Mouse (Mus musculus): ENCODE results near the gene Glrp1.
A peak's percentile ranks its signal among the peaks of the same experiment; 100 is the strongest.

Gene Glrp1

DNA sequence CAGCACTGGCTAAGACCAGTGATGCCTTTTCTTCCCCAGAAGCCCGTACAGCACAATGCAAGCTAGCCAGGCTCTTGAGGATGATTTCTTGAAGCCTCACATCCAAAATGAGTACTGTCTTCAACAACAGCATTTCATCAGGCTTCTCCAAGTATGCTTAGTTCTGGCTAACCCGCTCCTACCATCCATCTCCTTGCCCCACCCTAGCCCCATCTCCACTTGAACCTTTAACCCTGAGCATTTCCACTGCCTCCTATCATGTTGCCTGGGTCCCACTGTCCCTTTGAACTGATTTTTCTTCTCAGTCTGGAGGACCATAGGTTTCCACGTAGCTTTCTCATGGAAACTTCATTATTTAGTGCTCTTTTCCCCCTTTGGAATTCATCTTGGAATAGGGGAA is 17.5 kb downstream of the Glrp1 start:
- no peak for DNase-seq (ENCODE audit: low read depth)

DNA sequence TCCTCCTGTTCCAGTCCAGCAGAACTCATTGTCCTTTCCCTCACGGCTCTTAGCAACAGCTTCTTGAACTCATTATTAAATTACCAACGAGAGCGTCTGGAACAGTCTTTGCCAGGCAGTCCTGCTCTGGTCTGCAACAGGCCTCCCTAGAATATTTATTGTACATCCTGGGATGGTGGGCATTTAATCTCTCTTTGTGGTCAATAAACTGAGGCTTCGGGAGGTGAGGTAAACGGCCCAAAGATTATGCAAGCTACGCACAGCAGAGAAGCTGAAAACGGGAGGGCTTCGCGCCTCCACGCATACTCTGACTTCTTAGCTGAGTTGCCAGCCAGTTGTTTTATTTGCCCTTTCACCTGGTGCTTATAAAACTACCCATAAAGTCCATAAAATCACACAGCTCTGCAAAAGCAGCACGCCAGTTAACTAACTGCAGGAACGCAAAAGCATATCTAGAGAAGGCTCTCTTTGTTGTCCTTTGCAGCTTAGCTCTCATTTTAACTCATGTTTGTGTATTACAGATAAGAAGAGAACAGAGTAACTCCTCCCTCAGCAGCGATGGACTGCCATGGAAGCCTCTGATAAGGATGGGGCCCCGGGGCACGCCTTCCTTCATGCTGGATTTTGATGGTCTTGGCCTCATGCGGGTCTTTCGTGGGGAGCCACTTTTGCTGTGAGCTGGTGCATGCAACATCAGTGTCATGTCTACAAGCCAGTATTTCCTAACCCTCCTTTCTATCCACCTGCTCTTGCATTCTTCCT is 18.1 kb downstream of the Glrp1 start:
- no peak for DNase-seq (ENCODE audit: low read depth)

DNA sequence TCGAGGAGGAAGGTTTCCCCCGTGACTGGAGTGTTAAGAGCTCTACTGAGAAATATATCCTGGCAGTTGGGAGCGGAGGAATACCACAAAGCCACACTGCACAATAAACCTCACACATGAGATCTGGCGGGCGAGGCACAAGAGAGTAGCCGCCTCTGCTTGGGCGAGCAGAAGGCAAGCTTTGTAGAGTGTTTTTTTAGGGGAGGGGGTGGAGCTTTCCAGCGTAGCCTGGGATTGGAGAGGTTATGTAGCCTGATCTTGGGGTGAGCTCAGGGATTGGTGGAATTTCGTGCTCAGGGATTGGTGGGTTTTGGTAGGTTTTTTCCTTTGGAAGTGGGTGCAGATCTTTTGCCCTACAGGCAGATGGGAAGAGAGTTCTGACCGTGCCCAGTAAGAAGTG is 19.7 kb downstream of the Glrp1 start:
- DNase-seq (ENCODE audit: low read depth) = no peak

DNA sequence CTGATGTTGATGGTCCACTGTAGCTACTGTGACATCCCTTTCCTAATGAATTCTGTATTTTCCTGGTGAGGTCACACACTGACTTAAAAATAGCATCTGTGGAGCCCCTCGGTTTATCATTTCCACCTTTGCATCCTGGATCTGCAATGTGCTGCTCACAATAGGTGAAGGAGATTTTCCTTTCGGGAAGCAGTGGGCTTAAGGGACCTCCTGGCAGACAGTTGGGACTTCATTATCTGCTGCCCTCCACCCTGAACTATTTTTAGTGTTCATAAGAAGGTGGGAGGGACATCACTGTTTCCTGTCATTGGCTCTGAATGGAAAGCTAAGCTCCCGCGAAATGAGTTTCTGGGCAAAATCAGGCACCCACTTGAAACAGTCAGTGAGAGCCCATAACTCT is 20.9 kb downstream of the Glrp1 start:
- DNase-seq (ENCODE audit: low read depth) = no peak

DNA sequence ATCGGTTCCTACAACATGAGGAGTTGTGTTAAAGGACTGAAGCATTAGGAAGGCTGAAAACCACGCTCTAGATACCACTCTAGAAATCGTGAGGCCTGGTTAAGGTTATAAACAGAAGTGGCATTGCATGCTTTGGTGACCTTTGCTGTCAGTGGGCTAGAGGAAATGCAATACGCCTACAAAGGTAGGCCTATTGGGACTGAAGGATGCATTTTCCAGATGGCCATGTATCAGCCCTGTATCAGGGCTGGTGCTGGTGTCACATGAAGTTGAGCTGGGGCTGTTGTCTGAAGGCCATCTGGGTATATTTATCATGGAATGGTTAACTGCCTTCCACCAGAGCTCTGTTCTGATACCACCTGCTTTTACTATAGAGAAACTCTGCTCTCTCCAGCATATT is 23.5 kb downstream of the Glrp1 start:
- DNase-seq (ENCODE audit: low read depth) = no peak

DNA sequence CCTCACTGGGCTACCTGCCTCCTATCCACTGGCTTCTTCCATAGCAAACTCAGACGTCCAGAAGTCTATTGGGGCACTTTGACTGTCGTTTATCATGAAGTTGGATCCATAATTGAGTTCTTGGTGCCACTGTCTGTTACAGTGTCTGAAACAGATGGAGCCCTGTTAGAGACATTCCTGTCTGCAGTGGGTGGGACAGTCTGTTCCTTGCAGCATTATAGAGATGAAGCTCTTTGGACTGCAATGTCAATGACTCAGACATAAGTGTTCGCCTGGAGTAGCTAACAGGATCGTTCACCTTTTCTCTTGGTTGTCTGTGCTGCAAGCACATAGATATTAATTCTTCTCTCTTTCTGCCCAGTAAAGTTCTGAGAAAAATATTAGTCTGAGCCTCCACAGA is 25.8 kb downstream of the Glrp1 start:
- DNase-seq (ENCODE audit: low read depth) = no peak

DNA sequence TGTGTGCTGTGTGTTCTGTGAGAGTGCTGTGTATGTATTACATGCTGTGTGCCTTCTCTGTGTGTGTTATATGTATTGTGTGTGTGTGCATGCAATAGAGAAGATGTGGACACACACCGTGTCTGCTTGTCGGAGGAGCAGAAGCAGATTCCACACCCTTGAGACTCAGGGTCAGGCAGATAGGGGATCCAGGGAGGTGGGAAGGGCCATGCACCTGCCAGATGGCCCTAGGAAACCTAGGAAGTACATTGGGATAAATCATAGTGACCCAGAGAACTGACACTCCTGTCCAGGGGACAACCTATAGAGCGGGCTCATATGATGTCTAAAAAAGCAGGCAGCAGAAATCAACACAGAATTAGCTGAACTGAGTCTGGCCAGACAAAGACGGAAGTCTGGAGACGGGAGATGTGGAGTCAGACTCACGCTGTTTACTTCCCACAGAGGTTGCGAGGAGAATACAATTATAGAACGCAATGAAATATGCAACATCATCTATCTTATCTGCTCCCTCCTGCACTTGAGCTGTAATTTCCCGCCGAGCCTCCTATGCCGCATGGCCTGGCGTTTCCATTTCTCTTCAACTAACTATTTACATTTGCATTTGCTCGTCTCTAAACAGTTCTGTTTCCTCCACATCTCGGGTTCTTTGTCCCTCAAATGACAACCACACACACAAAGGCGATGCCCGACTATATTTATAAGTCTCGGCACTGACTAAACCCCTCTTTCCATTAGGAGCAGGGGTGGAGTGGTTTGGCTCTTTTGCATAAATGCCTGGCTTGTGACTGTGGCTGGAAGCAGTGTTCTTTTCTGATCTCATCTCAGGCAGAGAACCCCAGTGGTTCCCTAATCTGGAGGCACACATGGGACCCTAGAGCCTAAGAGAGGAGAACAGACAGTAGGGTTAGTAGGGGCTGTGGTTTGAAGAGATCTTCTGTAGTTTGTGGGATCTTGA is 27.4 kb downstream of the Glrp1 start:
- DNase-seq (ENCODE audit: low read depth) = no peak

DNA sequence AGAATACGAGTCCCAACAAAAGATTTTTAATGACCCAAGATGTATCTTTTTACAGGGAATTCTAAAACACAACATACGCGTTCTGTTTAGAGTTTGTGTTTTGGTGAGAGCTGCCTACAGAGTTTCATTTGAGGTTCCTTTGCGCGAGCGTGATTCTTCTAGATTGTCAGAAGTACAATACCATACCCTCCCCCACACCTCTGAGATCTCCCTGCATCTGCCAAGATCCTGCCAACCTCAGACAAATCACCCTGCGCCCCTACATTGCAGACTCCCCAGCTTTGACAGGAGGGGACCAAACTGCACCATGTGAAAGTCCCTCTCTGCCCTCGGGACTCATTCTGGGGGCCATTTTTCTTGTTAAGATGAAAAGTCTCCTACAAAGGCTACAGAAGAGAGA is 29.3 kb downstream of the Glrp1 start:
- no peak for DNase-seq (ENCODE audit: low read depth)

DNA sequence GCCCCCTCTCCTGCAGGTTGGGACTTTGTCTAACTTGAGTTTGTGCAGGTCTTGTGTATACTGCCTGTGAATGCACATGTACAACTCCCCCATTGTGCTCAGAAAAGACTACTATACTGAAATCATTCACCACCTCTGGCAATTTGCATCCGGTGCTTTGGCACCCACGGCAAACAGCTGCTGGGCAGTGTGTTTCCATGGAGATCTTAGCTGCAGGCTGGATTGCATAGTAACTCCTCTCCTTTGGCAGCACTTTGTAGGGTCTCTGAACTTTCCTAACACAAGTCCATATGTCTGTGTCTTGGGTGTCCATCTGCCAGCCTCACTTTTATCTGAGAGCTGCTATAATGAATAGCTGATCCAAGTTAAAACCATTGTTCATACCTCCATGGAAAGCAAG is 31.7 kb downstream of the Glrp1 start:
- DNase-seq (ENCODE audit: low read depth) = peak; percentile 36

DNA sequence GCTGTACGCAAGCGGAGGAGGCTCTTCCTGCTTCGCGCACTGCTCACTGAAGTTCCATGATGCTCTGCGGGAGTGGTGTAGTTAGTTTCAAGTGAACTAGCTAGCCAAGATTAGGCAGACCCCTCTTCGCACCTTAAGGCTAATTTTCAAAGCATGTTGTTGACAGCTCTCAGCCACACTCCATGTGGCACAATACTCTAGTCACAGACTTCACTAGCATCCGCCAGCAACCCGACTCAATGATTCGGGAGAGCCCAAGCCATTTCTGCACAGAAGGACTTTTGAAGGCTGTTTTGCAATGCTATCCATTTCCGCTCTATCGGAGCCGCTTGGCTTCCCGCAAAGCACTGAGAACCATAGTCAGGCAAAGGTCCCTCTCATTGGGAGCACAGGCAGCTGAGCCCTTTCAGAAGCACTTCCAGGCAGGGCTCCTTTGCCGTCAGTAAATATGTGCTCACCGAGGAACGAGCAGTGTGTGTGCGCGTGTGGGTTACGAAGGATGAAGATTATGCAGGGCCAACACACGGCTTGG is 33.2 kb downstream of the Glrp1 start:
- no peak for DNase-seq (ENCODE audit: low read depth)

DNA sequence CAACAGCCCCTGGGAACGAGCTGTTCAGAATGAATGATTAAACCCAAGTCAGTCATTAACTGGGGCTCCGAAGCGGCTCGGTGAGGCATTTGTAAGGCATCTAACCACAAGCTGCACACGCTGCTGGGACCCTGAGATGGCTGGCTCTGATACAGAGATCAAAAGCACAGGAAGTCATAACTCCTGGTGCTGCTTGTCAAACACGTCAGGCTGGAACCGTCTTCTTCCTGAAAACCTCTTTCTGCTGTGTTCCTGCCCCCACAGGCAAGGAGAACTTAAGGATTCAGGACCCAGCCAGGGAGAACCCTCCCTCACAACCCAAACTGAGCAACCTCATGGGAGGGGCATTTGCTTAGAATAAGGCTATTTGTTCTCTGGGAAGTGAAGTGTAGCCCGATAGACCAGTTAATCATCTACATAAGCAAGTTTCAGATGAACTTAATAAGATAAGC is 34.3 kb downstream of the Glrp1 start:
- DNase-seq (ENCODE audit: low read depth) = peak; percentile 79

DNA sequence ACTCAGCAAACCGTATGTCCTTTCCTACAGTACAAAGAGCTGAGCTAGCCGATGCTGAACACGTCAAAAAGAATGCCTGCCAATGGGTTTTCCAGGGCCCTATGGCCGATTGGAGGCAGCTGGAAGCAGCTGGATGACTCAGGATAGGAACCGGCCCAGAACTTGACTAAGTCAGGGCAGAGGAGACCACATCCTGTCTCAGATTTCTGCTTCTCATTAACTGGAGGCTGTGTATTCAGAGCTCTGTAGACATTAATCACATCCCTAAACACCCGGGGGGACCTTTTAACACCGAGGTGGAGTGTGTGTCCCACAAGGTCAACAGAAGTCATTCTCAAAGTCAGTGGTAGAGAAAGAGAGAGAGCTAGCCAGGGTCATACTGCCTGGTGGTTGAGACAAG is 35.3 kb downstream of the Glrp1 start:
- DNase-seq (ENCODE audit: low read depth) = peak; percentile 97

DNA sequence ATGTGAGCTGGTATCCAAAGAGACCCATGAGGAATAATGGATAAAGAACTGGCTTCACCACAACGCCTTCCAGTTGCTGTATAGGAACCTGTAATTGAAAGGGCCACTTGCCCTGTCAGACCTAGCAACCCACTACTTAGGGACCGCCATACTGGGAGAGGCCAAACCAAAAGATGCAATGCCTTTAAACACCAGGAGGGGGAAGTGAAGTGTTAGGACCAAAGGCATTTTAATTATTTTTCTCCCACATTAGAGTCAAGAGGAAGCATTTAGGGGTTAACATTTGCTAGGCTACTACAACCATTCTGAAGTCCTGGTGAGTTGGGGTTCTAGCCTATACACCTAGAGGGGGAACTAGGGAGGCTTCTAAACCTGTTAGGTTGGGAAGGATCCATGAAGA is 36.0 kb downstream of the Glrp1 start:
- DNase-seq (ENCODE audit: low read depth) = peak; percentile 64

DNA sequence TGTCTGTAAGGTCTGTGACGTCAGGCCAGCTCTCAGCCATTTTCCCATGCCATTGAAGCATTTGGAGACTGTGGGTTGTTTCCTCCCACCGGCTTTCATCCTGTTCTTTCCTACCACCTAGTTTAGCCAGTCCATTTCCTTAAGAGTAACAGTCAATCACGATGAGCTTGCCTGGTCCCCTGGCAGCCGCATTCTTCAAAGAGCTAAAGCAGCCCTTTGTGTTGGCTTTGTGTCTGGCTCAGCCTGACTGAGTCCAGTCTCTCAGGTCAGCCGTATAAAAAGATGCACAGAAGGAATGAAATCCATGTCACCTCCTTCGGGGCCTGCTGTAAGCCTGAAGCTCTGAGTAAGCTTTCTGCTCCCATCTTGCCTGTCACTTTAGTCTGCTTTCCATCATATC is 37.6 kb downstream of the Glrp1 start:
- DNase-seq (ENCODE audit: low read depth) = no peak

DNA sequence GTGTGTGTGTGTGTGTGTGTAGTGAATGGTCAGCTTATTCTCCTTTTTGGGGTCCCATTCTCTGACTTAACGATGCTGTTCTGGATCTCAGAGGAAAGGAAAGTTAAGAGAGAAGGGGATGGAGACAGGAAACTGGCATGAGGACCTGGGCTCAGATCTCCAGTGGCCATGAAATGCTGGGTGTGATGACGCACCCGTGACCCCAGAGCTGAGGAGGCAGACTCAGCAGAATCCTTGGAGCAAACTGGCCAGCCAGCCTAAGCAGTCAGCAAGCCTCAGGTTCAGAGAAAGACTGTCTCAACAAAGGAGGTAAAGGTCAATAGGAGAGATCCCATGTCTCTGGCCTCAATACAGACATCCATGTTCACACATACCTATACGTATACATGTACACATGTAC is 40.1 kb downstream of the Glrp1 start:
- no peak for DNase-seq (ENCODE audit: low read depth)

DNA sequence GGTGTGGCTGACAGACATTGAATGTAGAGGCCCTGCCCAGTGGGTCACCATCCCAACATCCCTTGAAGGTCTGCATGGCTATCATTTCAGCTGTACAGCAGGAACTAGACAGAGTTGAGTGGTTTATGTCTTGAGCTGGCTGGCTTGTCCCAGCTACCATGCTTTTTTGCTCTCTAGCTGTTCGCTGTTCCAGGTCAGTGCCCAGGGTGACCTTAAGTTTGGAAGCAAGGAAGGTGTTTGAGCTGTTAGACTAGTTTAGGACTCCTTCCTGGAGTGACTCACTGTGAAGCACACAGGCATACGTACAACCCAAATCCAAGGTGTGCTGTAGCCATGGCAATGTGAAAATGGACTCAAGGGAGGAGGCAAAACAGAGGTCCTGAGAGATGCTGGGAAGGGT is 41.5 kb downstream of the Glrp1 start:
- no peak for DNase-seq (ENCODE audit: low read depth)

DNA sequence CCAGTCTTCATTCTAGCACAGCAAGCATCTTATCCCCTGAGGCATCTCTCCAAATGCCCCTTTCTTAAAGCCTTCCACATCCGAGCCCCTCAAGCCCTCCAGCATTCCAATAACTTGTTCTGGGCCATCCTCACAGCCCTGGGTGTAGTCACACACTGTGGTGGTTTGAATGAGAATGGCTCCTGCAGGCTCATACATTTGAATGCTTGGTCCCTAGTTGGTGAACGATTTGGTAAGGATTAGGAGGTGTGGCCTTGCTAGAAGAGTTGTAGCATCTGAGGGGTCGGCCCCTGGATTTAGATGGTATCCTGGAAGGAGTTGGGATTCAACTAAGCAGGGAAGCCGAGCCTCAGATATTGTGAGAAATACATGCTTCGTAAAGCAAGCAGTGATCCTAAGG is 42.0 kb downstream of the Glrp1 start:
- DNase-seq (ENCODE audit: low read depth) = no peak

DNA sequence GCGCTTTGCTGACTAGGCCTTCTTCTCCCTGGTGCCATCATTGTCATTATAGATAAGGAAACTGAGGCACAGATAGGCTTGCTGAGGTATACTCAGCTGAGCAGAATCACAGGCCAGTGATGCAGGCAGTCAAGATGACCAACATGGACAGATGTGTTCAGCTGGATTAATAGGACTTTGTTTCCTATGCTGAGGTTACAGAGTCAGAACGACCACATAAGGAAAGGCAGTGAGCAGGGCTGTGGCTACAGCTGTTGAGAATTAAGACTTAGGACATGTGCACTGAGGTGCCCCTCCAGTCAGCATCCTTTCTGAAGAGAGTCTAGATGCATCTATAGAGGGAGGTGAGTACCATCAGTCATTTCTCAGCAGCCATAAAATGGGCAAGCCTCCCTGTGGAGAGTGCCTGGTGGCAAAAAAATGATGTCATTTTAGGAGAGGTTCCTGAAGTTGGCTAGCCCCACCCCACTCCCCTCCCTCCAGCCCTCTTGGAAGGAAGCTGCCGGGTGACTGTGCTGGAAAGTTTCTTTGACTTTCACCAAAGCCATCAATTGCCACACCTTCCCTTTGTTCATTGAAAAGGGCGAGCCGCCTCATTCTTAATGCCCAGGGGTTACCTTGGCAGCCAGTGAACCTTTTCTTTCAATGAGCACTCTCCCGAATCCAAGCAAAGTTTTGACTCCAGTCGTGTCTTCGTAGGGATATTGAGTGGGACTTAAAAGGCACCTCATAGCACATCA is 43.4 kb downstream of the Glrp1 start:
- DNase-seq (ENCODE audit: low read depth) = no peak

DNA sequence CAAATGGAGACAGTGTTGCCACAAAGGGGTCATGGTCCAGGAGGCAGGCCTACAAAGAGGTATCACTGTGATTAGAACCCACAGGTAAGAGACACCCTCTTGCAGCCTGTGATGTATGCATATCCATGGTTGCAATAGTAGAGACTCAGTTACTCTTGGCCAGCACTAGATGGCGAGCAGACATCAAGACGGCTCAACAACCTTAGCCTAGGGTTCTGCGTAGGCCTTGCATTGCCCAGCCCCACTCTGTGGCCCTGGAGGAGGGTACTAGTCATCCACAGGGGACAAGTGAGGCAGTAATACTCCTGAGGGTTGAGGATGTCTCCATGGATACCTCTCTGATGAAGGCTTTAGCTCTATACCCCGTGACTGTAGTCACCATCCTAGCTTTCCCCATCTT is 44.1 kb downstream of the Glrp1 start:
- peak; percentile 58 for DNase-seq (ENCODE audit: low read depth)

DNA sequence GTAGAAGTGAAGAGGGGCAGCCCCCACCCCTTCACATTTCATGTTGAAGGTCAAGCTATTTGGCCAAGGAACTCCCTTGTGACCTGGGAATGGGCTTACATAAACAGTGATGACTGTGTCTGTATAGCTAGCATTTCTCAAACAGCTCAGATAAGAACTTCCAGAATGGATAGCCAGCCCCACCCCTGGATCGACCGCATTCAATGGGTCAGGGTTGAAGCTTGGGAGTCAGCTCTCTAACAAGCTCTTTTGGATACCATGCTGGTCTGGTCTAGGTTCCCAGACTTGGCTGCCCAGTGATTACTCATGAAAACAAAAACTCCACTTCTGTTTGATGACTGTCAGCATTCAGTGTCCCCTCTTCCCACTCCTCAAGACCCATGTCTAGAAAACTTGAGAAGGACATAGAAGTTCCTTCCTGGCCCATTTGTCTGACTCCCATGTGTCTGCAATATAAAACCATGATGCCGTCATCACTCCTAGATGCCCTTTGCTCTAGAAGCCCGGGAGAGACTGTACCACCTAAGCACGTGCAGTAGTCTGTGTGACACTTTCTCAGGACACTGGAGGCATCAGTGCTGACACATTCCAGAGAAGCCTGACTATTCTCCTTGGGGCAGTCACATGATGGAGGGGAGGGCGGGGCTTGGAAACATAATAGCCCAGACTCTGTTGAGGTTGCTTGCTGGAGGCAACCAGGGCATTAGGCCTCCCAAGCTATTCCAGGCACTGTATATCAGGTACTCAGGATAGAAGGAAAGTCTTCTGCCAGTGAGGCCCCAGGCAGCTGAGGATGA is 45.6 kb downstream of the Glrp1 start:
- no peak for DNase-seq (ENCODE audit: low read depth)

DNA sequence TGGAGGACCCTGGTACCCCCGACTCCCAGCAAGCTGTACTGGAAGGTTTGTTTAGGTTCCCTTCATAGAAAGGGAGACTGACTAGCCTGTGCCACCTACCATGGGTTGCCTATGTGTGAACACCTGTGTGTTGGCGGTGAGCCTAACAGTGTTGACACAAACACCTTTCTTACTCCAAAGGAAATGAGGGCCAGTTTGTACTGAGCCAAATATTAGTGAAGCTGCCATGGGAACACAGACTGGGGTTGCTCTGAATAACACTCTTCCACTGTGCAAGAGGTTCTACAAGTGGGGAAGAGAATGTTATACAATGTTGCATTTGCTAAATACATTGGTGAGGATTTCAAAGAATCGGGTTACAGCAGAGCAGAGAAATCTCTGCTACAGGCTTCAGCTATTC is 46.6 kb downstream of the Glrp1 start:
- no peak for DNase-seq (ENCODE audit: low read depth)
